In the genomic region with DNA sequence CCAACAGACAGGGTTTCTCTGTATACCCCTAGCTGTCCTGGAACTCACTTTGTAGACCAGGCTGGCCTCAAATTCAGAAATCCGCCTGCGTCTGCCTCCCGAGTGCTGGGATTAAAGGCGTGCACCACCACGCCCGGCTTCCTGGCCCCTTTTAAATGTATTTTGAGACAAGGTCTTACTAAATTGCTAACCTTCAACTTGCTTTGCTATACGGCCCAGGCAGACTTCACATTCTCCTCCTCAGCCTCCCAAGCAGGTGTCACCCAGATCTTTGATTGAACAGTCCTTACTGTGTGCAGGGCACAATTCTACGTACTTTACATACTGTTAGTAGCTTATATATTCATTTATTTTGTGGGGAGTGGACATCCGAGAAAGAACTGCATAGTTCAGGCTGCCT, we compare ENCODE assay signal across 22 mouse cellular contexts. TPM values are rescaled to one million over a fixed set of nuclear protein-coding genes. Genes with fewer than 3 reads are reported as not detected.
DNase-seq lines count a peak whose midpoint lies in the region; ATAC-seq and TF ChIP-seq lines count a peak whose summit lies in the region.
"Had no signal": no experiment of that assay in that cellular context is flagged by ENCODE, and none has a peak within 500 bp of the region (broad histone marks: within the 10 kb centered on the region; RNA-seq: fewer than 3 reads in every experiment).

No protein-coding gene starts in this region.

- no peaks in the 10 kb centered on the region for H3K36me3 ChIP-seq in intestine, postnatal 0 days (ENCODE audit: control insufficient read depth, insufficient read depth)
- no peaks in the 10 kb centered on the region for H3K36me3 ChIP-seq in intestine, embryonic 16.5 days (ENCODE audit: control insufficient read depth, insufficient read depth, low read length)
- no peaks in the 10 kb centered on the region for H3K36me3 ChIP-seq in liver, embryonic 14.5 days (replicated peaks; ENCODE audit: control insufficient read depth, insufficient read depth, low read depth)
- no peaks in the 10 kb centered on the region for H3K36me3 ChIP-seq in stomach, embryonic 16.5 days (ENCODE audit: control insufficient read depth, insufficient read depth, low read length)
- H3K36me3 ChIP-seq: embryonic facial prominence, embryonic 13.5 days; heart, embryonic 13.5 days; limb, embryonic 12.5 days had no signal

- H3K9ac ChIP-seq in intestine, postnatal 0 days (ENCODE audit: low read depth, low read length): no peak overlapping the region
- H3K9ac ChIP-seq in intestine, embryonic 16.5 days (ENCODE audit: low read depth, low read length): no peak overlapping the region
- no peak overlapping the region for H3K9ac ChIP-seq in liver, embryonic 14.5 days (replicated peaks)
- H3K9ac ChIP-seq in stomach, embryonic 16.5 days (ENCODE audit: low read length): no peak overlapping the region
- H3K9ac ChIP-seq: embryonic facial prominence, embryonic 13.5 days; forebrain, embryonic 12.5 days; kidney, embryonic 15.5 days; limb, embryonic 12.5 days; lung, embryonic 14.5 days had no signal

- no peak for ATAC-seq in intestine, postnatal 0 days
- no peak for ATAC-seq in intestine, embryonic 16.5 days
- no peak for ATAC-seq in liver, embryonic 14.5 days (ENCODE audit: insufficient read depth)
- ATAC-seq in stomach, embryonic 16.5 days (ENCODE audit: insufficient read depth, low FRiP score): no peak
- ATAC-seq in megakaryocyte, adult 5-6 weeks (ENCODE audit: poor library complexity, severe bottlenecking): no peak
- ATAC-seq: hindbrain, postnatal 0 days had no signal

- TF ChIP-seq EP300 in liver, embryonic 14.5 days (IDR thresholded peaks at IDR 0.05; ENCODE audit: low read depth): no peak

- H3K4me3 ChIP-seq in intestine, postnatal 0 days (ENCODE audit: low read depth, low read length): no peak overlapping the region
- H3K4me3 ChIP-seq in intestine, embryonic 16.5 days (ENCODE audit: low read length): no peak overlapping the region
- no peak overlapping the region for H3K4me3 ChIP-seq in liver, embryonic 14.5 days (ENCODE audit: insufficient read depth in 1 of 2, low read depth in 2 of 2, low read length in 2 of 2)
- no peak overlapping the region for H3K4me3 ChIP-seq in stomach, embryonic 16.5 days (replicated peaks; ENCODE audit: low read length)
- H3K4me3 ChIP-seq: embryonic facial prominence, embryonic 13.5 days; forebrain, embryonic 12.5 days; heart, embryonic 13.5 days; kidney, embryonic 15.5 days; limb, embryonic 12.5 days had no signal

- H3K27me3 ChIP-seq in intestine, postnatal 0 days (replicated peaks; ENCODE audit: control insufficient read depth, insufficient read depth, low read length): no peaks in the 10 kb centered on the region
- no peaks in the 10 kb centered on the region for H3K27me3 ChIP-seq in intestine, embryonic 16.5 days (replicated peaks; ENCODE audit: control insufficient read depth, insufficient read depth, low read length)
- H3K27me3 ChIP-seq in liver, embryonic 14.5 days (ENCODE audit: control insufficient read depth, insufficient read depth, low read length): no peaks in the 10 kb centered on the region
- no peaks in the 10 kb centered on the region for H3K27me3 ChIP-seq in stomach, embryonic 16.5 days (ENCODE audit: control insufficient read depth, insufficient read depth, low read length)
- H3K27me3 ChIP-seq: embryonic facial prominence, embryonic 13.5 days; forebrain, embryonic 12.5 days; heart, embryonic 13.5 days; kidney, embryonic 15.5 days; limb, embryonic 12.5 days had no signal

- H3K4me2 ChIP-seq in intestine, postnatal 0 days (replicated peaks; ENCODE audit: low read depth): peak overlapping the region; percentile 46; the same call in 1 of the 2 replicates
- no peak overlapping the region for H3K4me2 ChIP-seq in intestine, embryonic 16.5 days (ENCODE audit: low read depth, low read length)
- H3K4me2 ChIP-seq in liver, embryonic 14.5 days (ENCODE audit: low read depth): peak overlapping the region; percentile 63; the same call in 1 of the 2 replicates
- peak overlapping the region; percentile 14; the same call in 1 of the 2 replicates for H3K4me2 ChIP-seq in stomach, embryonic 16.5 days (ENCODE audit: low read depth, low read length)
- H3K4me2 ChIP-seq: embryonic facial prominence, embryonic 13.5 days; forebrain, embryonic 12.5 days; heart, embryonic 13.5 days; limb, embryonic 12.5 days; midbrain, embryonic 11.5 days had no signal

- no peak for TF ChIP-seq CTCF in intestine, postnatal 0 days (IDR thresholded peaks at IDR 0.05; ENCODE audit: low read depth)
- no peak for TF ChIP-seq CTCF in liver, embryonic 14.5 days (IDR thresholded peaks at IDR 0.05; ENCODE audit: low read depth)

- WGBS in intestine, postnatal 0 days: 66% methylated on average over 9 of the region's 9 CpGs
- WGBS in intestine, embryonic 16.5 days: 79% methylated on average over 9 of the region's 9 CpGs
- WGBS in liver, embryonic 14.5 days (ENCODE audit: insufficient replicate concordance): 48% methylated on average over 9 of the region's 9 CpGs
- 73% methylated on average over 9 of the region's 9 CpGs for WGBS in stomach, embryonic 16.5 days

- peak overlapping the region; percentile 89 for H3K27ac ChIP-seq in intestine, postnatal 0 days (ENCODE audit: low read depth, low read length)
- H3K27ac ChIP-seq in intestine, embryonic 16.5 days (ENCODE audit: low read length): no peak overlapping the region
- no peak overlapping the region for H3K27ac ChIP-seq in liver, embryonic 14.5 days
- no peak overlapping the region for H3K27ac ChIP-seq in stomach, embryonic 16.5 days (ENCODE audit: low read length)
- H3K27ac ChIP-seq: embryonic facial prominence, embryonic 13.5 days; forebrain, embryonic 12.5 days; hindbrain, postnatal 0 days; kidney, embryonic 15.5 days; limb, embryonic 12.5 days had no signal

- DNase-seq in ES-CJ7 (ENCODE audit: low read depth, low spot score) (peak; percentile 53), MN1 (ENCODE audit: low spot score) (no peak)
- no peak for DNase-seq in liver, embryonic 14.5 days (ENCODE audit: low read depth in 3 of 3, low spot score in 3 of 3)
- DNase-seq: adrenal gland, postnatal 36 days; cerebellum, adult 11 months; cerebellum, postnatal 14 days; heart, postnatal 14 days; kidney, adult 11 months; kidney, postnatal 36 days; lung, embryonic 14.5 days; lung, postnatal 4 days had no signal

- no peaks in the 10 kb centered on the region for H3K9me3 ChIP-seq in intestine, postnatal 0 days (ENCODE audit: control insufficient read depth)
- no peaks in the 10 kb centered on the region for H3K9me3 ChIP-seq in intestine, embryonic 16.5 days (ENCODE audit: control insufficient read depth, low read length)
- H3K9me3 ChIP-seq in liver, embryonic 14.5 days (ENCODE audit: control insufficient read depth, low read length): no peaks in the 10 kb centered on the region
- H3K9me3 ChIP-seq in stomach, embryonic 16.5 days (replicated peaks; ENCODE audit: control insufficient read depth, low read length): no peaks in the 10 kb centered on the region
- H3K9me3 ChIP-seq: embryonic facial prominence, embryonic 13.5 days; forebrain, embryonic 12.5 days; heart, embryonic 13.5 days; kidney, embryonic 15.5 days; limb, embryonic 12.5 days had no signal

- peaks cover 5% of the 10 kb centered on the region for H3K4me1 ChIP-seq in intestine, postnatal 0 days (replicated peaks; ENCODE audit: control insufficient read depth, insufficient read depth, low read length)
- peaks cover 46% of the 10 kb centered on the region for H3K4me1 ChIP-seq in intestine, embryonic 16.5 days (ENCODE audit: control insufficient read depth, insufficient read depth, low read length)
- H3K4me1 ChIP-seq in liver, embryonic 14.5 days (replicated peaks; ENCODE audit: control insufficient read depth in 2 of 2, insufficient read depth in 2 of 2, low read length in 1 of 2): peaks cover 13 to 43% of the 10 kb centered on the region in 2 experiments; a peak in 3 of 4 replicates
- peaks cover 41% of the 10 kb centered on the region for H3K4me1 ChIP-seq in stomach, embryonic 16.5 days (ENCODE audit: control insufficient read depth, insufficient read depth, low read length)

RNA-seq across cellular contexts. Expression of gene Zfp710, which starts 9.2 kb away (rescaled TPM):
- 8.5 and 9.4 TPM in 2 replicates for polyA plus RNA-seq in intestine, postnatal 0 days (2015; fragmentation: Nextera tagmentation; extraction: Ambion mirVana)
- 12.2 and 12.4 TPM in 2 replicates for polyA plus RNA-seq in intestine, embryonic 16.5 days (2015; fragmentation: Nextera tagmentation; extraction: Ambion mirVana)
- polyA plus RNA-seq in liver, embryonic 14.5 days (2012; rRNA removed): 5.9 and 6.5 TPM in 2 replicates
- polyA plus RNA-seq in liver, embryonic 14.5 days (2014; fragmentation: Nextera tagmentation; extraction: Ambion mirVana): 3.7 and 4.0 TPM in 2 replicates
- polyA plus RNA-seq in stomach, embryonic 16.5 days (2015; fragmentation: Nextera tagmentation; extraction: Ambion mirVana): 14.3 and 16.7 TPM in 2 replicates
- 59.1 and 66.2 TPM in 2 replicates for total RNA-seq in megakaryocyte, adult 5-6 weeks (2015)
- total RNA-seq in megakaryocyte, adult 5-6 weeks (2017): 73.8 and 90.1 TPM in 2 replicates
